8 mouse cellular contexts compared by ENCODE assay signal in genomic region chr13:84347181-84347913, GRCm38 (mm10).
DNase-seq lines count a peak whose midpoint lies in the region; ATAC-seq lines count a peak whose summit lies in the region.

No protein-coding gene starts in this region.

- H3K27me3 ChIP-seq in lung, embryonic 16.5 days (ENCODE audit: control insufficient read depth, insufficient read depth, low read depth, low read length) = peaks cover 39% of the 10 kb centered on the region
- peaks cover 45% of the 10 kb centered on the region for H3K27me3 ChIP-seq in heart, embryonic 15.5 days
- no peaks in the 10 kb centered on the region for H3K27me3 ChIP-seq in midbrain, embryonic 15.5 days (replicated peaks)

- WGBS in lung, embryonic 16.5 days = 2% methylated on average over 21 of the region's 21 CpGs
- 1% methylated on average over 21 of the region's 21 CpGs for WGBS in heart, embryonic 15.5 days
- whole genome bisulfite sequencing in midbrain, embryonic 15.5 days = under 1% methylated on average over 21 of the region's 21 CpGs

- peak overlapping the region; percentile 80 for H3K4me2 ChIP-seq in lung, embryonic 16.5 days (ENCODE audit: low read depth, low read length)
- H3K4me2 ChIP-seq in heart, embryonic 15.5 days = peak overlapping the region; percentile 96
- H3K4me2 ChIP-seq in midbrain, embryonic 15.5 days = peak overlapping the region; percentile 64

- DNase-seq in lung, postnatal 25 days (ENCODE audit: low spot score) = no peak
- DNase-seq in cerebellum, postnatal 14 days = peak; percentile 79 to 82
- DNase-seq in layer of hippocampus, postnatal 10 days (ENCODE audit: low spot score in 2 of 2) = peak; percentile 62 to 74
- DNase-seq in spleen, postnatal 4 days (ENCODE audit: low spot score in 2 of 2) = no peak
- no peak for DNase-seq in spleen, adult 18-20 months

- H3K4me1 ChIP-seq in lung, embryonic 16.5 days (replicated peaks; ENCODE audit: control insufficient read depth, insufficient read depth, low read length) = peaks cover 12% of the 10 kb centered on the region
- peaks cover 17% of the 10 kb centered on the region for H3K4me1 ChIP-seq in heart, embryonic 15.5 days (replicated peaks)
- peaks cover 37% of the 10 kb centered on the region for H3K4me1 ChIP-seq in midbrain, embryonic 15.5 days

- H3K36me3 ChIP-seq in lung, embryonic 16.5 days (ENCODE audit: control insufficient read depth, insufficient read depth, low read length) = no peaks in the 10 kb centered on the region
- no peaks in the 10 kb centered on the region for H3K36me3 ChIP-seq in heart, embryonic 15.5 days
- no peaks in the 10 kb centered on the region for H3K36me3 ChIP-seq in midbrain, embryonic 15.5 days (replicated peaks)

- peak overlapping the region; percentile 52 for H3K4me3 ChIP-seq in lung, embryonic 16.5 days (ENCODE audit: low read length)
- H3K4me3 ChIP-seq in heart, embryonic 15.5 days = peak overlapping the region; percentile 60
- peak overlapping the region; percentile 46 for H3K4me3 ChIP-seq in midbrain, embryonic 15.5 days

- H3K9ac ChIP-seq in lung, embryonic 16.5 days (ENCODE audit: low read length) = peak overlapping the region; percentile 8; the same call in 1 of the 2 replicates
- no peak overlapping the region for H3K9ac ChIP-seq in heart, embryonic 15.5 days
- H3K9ac ChIP-seq in midbrain, embryonic 15.5 days = peak overlapping the region; percentile 57

- 0 out of 2 replicates have a peak, but pooled peaks have one; percentile 6 for ATAC-seq in lung, embryonic 16.5 days (ENCODE audit: low read depth)
- no peak for ATAC-seq in heart, embryonic 15.5 days (replicated peaks; ENCODE audit: insufficient number of reproducible peaks, insufficient read depth, low FRiP score, low read depth)
- ATAC-seq in midbrain, embryonic 15.5 days (replicated peaks) = peak; percentile 60

- H3K9me3 ChIP-seq in lung, embryonic 16.5 days (ENCODE audit: control insufficient read depth, low read length) = no peaks in the 10 kb centered on the region
- H3K9me3 ChIP-seq in heart, embryonic 15.5 days (replicated peaks) = no peaks in the 10 kb centered on the region
- H3K9me3 ChIP-seq in midbrain, embryonic 15.5 days = no peaks in the 10 kb centered on the region

- H3K27ac ChIP-seq in lung, embryonic 16.5 days (ENCODE audit: low read length) = no peak overlapping the region
- no peak overlapping the region for H3K27ac ChIP-seq in heart, embryonic 15.5 days
- H3K27ac ChIP-seq in midbrain, embryonic 15.5 days = peak overlapping the region; percentile 98

Comparison
In these comparisons a context has a peak if more than half of its experiments do, and no peak if none do; other contexts are left out.
1. DNase-seq: peak in cerebellum, postnatal 14 days (2 of 2) and layer of hippocampus, postnatal 10 days (2 of 2); none in lung, postnatal 25 days (single experiment), spleen, postnatal 4 days (0 of 2) and spleen, adult 18-20 months (0 of 2).
2. Peak in every context shown above with its lines, with median percentiles within 50 percentile points of each other: H3K4me2 ChIP-seq and H3K4me3 ChIP-seq.